Mouse (Mus musculus): ENCODE results near the gene Ifnl3.
"Not testable (repeated sequence)": the region's sequence is repeated elsewhere in the genome, so short reads cannot be mapped to it uniquely, and the experiment has no call there.

Ifnl3 gene

GRCm38 (mm10) chr7:28522536-28522935 lies at the start of gene Ifnl3:
Gene Ifnl3, plus strand, starts transcription at chr7:28522836.
- DNase-seq (ENCODE audit: low spot score), result not testable (repeated sequence)

GRCm38 (mm10) chr7:28476191-28476590 lies 46.4 kb upstream of the Ifnl3 start:
- DNase-seq (ENCODE audit: low spot score), result no peak

- no peak for DNase-seq (ENCODE audit: low spot score)
Measured at GRCm38 (mm10) chr7:28477363-28477762, 45.3 kb upstream of the Ifnl3 start.

GRCm38 (mm10) chr7:28478854-28479253 lies 43.8 kb upstream of the Ifnl3 start:
- DNase-seq (ENCODE audit: low spot score), result no peak

GRCm38 (mm10) chr7:28482854-28483253 lies 39.8 kb upstream of the Ifnl3 start:
- DNase-seq (ENCODE audit: low spot score), result no peak

GRCm38 (mm10) chr7:28484192-28484591 lies 38.4 kb upstream of the Ifnl3 start:
- DNase-seq (ENCODE audit: low spot score), result no peak

GRCm38 (mm10) chr7:28488030-28488491 lies 34.6 kb upstream of the Ifnl3 start:
- DNase-seq (ENCODE audit: low spot score), result no peak

GRCm38 (mm10) chr7:28490410-28490809 lies 32.2 kb upstream of the Ifnl3 start:
- DNase-seq (ENCODE audit: low spot score), result peak; percentile 22

GRCm38 (mm10) chr7:28490903-28491302 lies 31.7 kb upstream of the Ifnl3 start:
- DNase-seq (ENCODE audit: low spot score), result no peak

- DNase-seq (ENCODE audit: low spot score), result no peak
Measured at GRCm38 (mm10) chr7:28492310-28492709, 30.3 kb upstream of the Ifnl3 start.

GRCm38 (mm10) chr7:28495426-28495825 lies 27.2 kb upstream of the Ifnl3 start:
- DNase-seq (ENCODE audit: low spot score), result no peak

- DNase-seq (ENCODE audit: low spot score), result no peak
Measured at GRCm38 (mm10) chr7:28505585-28505984, 17.1 kb upstream of the Ifnl3 start.

- DNase-seq (ENCODE audit: low spot score), result not testable (repeated sequence)
Measured at GRCm38 (mm10) chr7:28509121-28509520, 13.5 kb upstream of the Ifnl3 start.

- not testable (repeated sequence) for DNase-seq (ENCODE audit: low spot score)
Measured at GRCm38 (mm10) chr7:28510405-28510974, 12.1 kb upstream of the Ifnl3 start, which contains the start of gene Ifnl2. Gene Ifnl2, minus strand, starts transcription at chr7:28510455.

GRCm38 (mm10) chr7:28511441-28511840 lies 11.2 kb upstream of the Ifnl3 start:
- no peak for DNase-seq (ENCODE audit: low spot score)

GRCm38 (mm10) chr7:28527922-28528719 lies 5.5 kb downstream of the Ifnl3 start:
- peak; percentile 69 for DNase-seq (ENCODE audit: low spot score)

- no peak for DNase-seq (ENCODE audit: low spot score)
Measured at GRCm38 (mm10) chr7:28532005-28532404, 9.4 kb downstream of the Ifnl3 start.

GRCm38 (mm10) chr7:28538886-28539285 lies 16.2 kb downstream of the Ifnl3 start:
- not testable (repeated sequence) for DNase-seq (ENCODE audit: low spot score)

- DNase-seq (ENCODE audit: low spot score), result no peak
Measured at GRCm38 (mm10) chr7:28540526-28540925, 17.9 kb downstream of the Ifnl3 start, which contains the start of gene Sycn. Gene Sycn, plus strand, starts transcription at chr7:28540885.

- no peak for DNase-seq (ENCODE audit: low spot score)
Measured at GRCm38 (mm10) chr7:28544051-28544601, 21.5 kb downstream of the Ifnl3 start.

- no peak for DNase-seq (ENCODE audit: low spot score)
Measured at GRCm38 (mm10) chr7:28545048-28545890, 22.6 kb downstream of the Ifnl3 start.

- DNase-seq (ENCODE audit: low spot score), result no peak
Measured at GRCm38 (mm10) chr7:28545891-28546210, 23.2 kb downstream of the Ifnl3 start.
